Mouse (Mus musculus): ENCODE data around the gene Btk. TPM values are rescaled to one million over a fixed set of nuclear protein-coding genes. Genes with fewer than 3 reads are reported as not detected.
"Not testable (repeated sequence)": the region's sequence is repeated elsewhere in the genome, so short reads cannot be mapped to it uniquely, and the experiment has no call there.

Gene Btk
- polyA plus RNA-seq, 1 experiment = 0.79 TPM

DNA sequence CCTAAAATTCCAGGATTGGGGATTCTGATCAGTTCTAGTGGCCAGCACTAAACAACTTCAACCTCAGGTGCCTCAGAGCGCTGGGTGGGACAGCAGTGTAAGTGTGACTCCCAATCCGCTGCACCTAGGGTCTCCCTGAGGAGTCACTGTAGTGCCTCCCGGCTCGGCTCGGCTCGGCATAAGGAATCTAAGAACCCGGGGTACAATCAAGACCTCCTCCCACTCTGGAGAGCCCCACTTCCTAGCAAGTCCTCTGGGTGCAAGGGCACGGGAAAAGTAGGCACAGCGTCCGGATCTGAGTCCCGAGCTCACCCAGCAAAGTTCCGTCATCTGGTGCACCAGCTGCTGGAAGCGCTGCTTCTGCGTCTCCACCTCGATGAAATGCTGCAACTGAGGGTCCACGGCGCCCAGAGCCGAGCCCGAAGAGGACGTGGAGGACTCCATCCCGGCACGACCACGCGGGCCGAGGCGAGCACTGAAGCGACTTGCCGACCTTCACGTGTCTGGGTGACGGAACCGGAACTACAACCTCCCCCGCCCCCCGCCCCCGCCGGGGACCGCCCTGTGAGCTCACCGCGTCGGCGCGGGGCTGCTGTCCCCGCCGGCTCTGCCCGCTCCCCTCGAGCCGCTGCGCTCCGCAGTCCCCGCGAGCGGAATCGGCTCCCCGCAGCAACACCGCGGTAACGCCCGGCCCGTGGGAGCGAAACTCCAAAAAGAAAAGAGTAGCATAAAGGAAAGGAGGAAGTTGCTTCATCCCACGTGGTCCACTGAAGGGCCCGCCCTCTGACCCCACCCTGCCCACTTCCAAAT lies 42.0 kb downstream of the Btk start, which contains the start of gene Timm8a1:
Gene Timm8a1, minus strand, starts transcription at position 721 of the 810 bp plus-strand sequence.
- Histone ChIP-seq H3K27ac (replicated peaks; ENCODE audit: low read depth, low read length) (peak within 1 kb of the TSS; percentile 97), H3K4me1 (ENCODE audit: control insufficient read depth, insufficient read depth, insufficient read length, low read length) (no peaks in the 10 kb centered on the region), H3K4me3 (ENCODE audit: insufficient read depth, low read depth, low read length) (peak within 1 kb of the TSS; percentile 94)

DNA sequence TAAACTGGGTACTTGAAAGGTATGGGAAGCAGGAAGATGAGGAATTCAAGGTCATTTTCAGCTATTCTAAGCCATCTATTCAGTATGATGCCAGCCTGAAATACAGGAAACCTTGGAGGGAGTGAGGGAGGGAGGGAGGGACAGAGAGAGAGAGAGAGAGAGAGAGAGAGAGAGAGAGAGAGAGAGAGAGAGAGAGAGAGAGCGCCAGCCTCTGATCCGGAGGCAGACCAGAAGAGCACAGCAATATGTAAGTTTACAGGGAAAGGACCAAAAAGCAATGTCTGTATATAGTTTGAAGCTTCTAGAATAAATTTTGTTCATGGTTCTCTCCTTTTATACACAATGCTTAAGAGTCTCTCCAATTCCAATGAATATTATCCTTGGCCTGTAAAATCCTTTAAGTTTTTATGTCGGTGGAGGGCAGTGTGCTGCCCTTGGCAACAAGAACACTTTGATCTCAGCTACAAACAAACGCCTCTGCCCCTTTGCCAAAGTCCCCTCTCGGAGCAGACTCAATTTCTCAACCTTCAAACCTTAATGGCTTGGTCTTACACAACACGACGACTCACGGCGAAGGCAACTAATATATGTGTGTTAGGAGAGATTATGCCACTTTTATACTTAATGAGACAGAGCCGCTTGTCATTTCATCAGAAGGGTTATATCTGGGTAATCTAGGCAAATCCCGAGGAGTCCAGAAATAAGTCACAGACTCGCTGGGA lies 42.8 kb downstream of the Btk start:
- no peaks in the 10 kb centered on the region for H3K4me1 ChIP-seq (ENCODE audit: control insufficient read depth, insufficient read depth, insufficient read length, low read length)
- peak overlapping the region; percentile 94 for H3K4me3 ChIP-seq (ENCODE audit: insufficient read depth, low read depth, low read length)
- peak overlapping the region; percentile 70 for H3K27ac ChIP-seq (replicated peaks; ENCODE audit: low read depth, low read length)

DNA sequence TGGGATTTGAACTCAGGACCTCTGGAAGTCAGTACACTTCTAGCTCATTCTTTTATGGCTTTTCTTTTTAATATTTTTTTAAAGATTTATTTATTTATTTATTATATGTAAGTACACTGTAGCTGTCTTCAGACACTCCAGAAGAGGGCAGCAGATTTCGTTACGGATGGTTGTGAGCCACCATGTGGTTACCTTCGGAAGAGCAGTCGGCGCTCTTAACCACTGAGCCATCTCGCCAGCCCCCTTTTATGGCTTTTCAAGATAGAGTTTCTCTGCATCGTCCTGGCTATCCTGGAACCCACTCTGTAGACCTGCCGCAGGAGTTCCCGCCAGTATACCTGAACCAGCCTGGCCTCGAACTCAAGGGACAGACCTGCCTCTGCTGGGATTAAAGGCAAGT lies 43.6 kb downstream of the Btk start:
- not testable (repeated sequence) for H3K4me1 ChIP-seq (ENCODE audit: control insufficient read depth, insufficient read depth, insufficient read length, low read length); H3K27ac ChIP-seq (replicated peaks; ENCODE audit: low read depth, low read length); H3K4me3 ChIP-seq (ENCODE audit: insufficient read depth, low read depth, low read length)

DNA sequence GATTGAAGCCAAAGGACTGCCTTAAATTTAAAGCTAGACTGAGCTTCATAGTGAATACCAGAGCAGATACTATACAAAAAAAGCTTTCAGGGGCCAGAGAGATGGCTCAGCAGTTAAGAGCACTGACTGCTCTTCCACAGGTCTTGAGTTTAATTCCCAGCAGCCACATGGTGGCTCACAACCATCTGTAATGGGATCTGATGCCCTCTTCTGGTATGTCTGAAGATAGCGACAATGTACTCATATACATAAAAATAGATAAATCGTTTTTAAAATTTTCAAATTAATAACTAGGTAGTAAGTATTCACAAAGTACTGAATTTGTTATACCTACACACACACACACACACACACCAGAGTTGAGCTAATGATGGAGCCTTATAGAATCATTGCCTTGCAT lies 50.0 kb downstream of the Btk start:
- H3K4me1 ChIP-seq (ENCODE audit: control insufficient read depth, insufficient read depth, insufficient read length, low read length) = no peaks in the 10 kb centered on the region
- H3K27ac ChIP-seq (replicated peaks; ENCODE audit: low read depth, low read length) = no peak overlapping the region
- no peak overlapping the region for H3K4me3 ChIP-seq (ENCODE audit: insufficient read depth, low read depth, low read length)

DNA sequence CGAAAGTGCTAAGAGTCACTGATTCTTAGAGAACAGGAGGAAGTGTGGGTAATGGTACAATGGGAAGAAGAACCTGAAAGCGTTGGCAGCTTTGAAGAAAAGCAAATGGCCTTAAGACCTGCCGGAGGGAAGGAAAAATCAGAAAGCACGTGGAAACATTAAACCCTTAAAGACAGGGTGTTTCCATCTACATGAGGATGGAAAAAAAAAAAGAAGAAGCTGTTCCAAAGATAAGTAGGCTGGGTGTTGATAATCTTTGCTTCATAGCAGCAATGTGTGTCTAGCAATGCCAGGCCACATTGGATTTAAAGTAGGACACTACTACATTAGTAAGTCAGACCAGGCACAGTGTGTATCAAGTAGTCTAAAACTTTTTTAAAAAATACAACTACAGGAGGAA lies 58.1 kb downstream of the Btk start:
- Histone ChIP-seq H3K27ac (replicated peaks; ENCODE audit: low read depth, low read length) (no peak overlapping the region), H3K4me1 (ENCODE audit: control insufficient read depth, insufficient read depth, insufficient read length, low read length) (no peaks in the 10 kb centered on the region), H3K4me3 (ENCODE audit: insufficient read depth, low read depth, low read length) (no peak overlapping the region)

DNA sequence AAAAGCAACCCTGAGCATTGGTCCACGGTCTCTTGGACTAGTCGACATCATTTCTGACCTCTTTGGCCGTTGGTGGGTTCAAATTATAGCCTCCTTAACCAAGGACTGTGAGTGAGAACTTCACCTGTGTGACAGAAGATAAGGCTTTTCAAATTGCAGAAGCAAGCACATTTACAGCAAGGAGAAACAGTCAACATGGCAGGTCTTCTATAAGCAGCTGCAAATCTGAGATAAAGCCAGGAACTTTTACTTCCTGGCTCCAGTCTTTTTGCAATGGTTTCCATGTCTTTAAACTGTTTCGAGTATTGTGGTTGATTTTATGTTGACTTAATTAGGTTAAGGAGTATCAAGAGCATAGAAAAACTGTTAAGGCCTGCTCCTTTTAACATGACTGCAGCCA lies 59.6 kb downstream of the Btk start:
- Histone ChIP-seq H3K4me1 (ENCODE audit: control insufficient read depth, insufficient read depth, insufficient read length, low read length) (no peaks in the 10 kb centered on the region), H3K27ac (replicated peaks; ENCODE audit: low read depth, low read length) (no peak overlapping the region), H3K4me3 (ENCODE audit: insufficient read depth, low read depth, low read length) (no peak overlapping the region)

DNA sequence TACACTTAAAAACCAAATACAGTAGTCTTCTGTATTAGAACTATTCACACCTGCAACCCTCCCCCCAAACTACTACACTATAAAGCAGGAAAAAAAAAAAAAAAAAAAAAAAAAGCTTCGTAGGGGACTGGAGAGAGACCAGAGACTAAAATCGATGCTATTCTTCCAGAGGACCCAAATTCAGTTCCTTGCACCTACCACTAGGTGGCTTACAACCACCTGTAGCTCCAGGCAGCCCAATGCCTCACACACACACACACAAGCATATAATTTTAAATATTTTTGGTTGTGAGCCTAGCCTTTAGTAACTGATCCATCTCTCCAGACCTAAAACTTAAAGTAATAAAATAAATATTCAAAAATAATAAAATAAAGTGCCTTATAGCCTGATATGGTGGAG lies 73.9 kb downstream of the Btk start:
- no peak overlapping the region for H3K4me3 ChIP-seq (ENCODE audit: insufficient read depth, low read depth, low read length)
- H3K4me1 ChIP-seq (ENCODE audit: control insufficient read depth, insufficient read depth, insufficient read length, low read length) = no peaks in the 10 kb centered on the region
- H3K27ac ChIP-seq (replicated peaks; ENCODE audit: low read depth, low read length) = no peak overlapping the region

DNA sequence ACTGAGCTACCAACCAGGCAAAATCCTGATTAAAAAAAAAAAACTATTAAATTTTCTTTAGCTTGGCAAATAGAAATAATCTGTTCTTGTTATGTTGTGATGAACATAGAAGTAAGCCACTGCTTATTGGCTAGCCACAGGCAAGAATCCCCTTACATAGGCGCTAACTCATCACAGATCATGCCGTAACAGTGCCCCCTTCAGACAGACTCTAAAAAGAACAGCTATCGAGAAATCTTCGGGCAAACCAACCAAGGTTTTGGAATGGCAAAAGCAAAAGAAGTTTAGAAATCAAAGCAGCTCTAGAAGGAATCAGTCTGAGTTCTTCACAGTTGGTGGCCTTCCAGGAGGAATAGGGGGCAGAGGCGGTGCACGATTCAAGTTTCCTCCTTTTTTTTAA lies 75.4 kb downstream of the Btk start:
- H3K27ac ChIP-seq (replicated peaks; ENCODE audit: low read depth, low read length) = no peak overlapping the region
- H3K4me1 ChIP-seq (ENCODE audit: control insufficient read depth, insufficient read depth, insufficient read length, low read length) = no peaks in the 10 kb centered on the region
- no peak overlapping the region for H3K4me3 ChIP-seq (ENCODE audit: insufficient read depth, low read depth, low read length)

DNA sequence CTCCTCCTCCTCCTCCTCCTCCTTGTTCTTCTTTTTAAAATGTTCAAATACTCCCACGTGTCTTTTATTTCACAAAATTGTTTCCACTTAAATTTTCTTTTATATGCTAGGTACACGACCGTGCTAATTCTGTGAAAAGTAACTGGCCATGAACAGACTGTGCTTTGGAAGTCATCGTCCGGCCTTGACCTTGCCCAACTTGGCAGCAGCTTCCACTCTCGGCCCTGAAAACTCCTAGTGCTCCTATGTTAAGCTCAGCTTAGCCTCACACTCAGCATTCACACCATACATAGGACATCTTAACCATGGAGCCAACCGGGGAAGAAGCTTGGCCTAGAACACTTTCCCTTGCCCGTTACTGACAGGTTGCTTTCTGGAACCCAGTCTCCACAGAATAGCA lies 82.7 kb downstream of the Btk start:
- Histone ChIP-seq H3K4me1 (ENCODE audit: control insufficient read depth, insufficient read depth, insufficient read length, low read length) (no peaks in the 10 kb centered on the region), H3K27ac (replicated peaks; ENCODE audit: low read depth, low read length) (no peak overlapping the region), H3K4me3 (ENCODE audit: insufficient read depth, low read depth, low read length) (no peak overlapping the region)

Other genes with a start within 250 kb of the Btk start
- 0.29 and 0.40 TPM in 2 replicates for gene Drp2, start 179.0 kb downstream of the Btk start, polyA plus RNA-seq (2012; ENCODE audit: insufficient read depth, insufficient read length, missing spikeins)
- not detected in 2 replicates for gene Taf7l, start 107.1 kb downstream of the Btk start, polyA plus RNA-seq (2012; ENCODE audit: insufficient read depth, insufficient read length, missing spikeins)
- 54.9 and 72.7 TPM in 2 replicates for gene Timm8a1, start 41.7 kb downstream of the Btk start, polyA plus RNA-seq (2012; ENCODE audit: insufficient read depth, insufficient read length, missing spikeins)
- gene Rpl36a, start 2.1 kb upstream of the Btk start, polyA plus RNA-seq (2012; ENCODE audit: insufficient read depth, insufficient read length, missing spikeins) = 283 and 306 TPM in 2 replicates
- gene Gla, start 17.6 kb upstream of the Btk start, polyA plus RNA-seq (2012; ENCODE audit: insufficient read depth, insufficient read length, missing spikeins) = 3.0 and 5.2 TPM in 2 replicates
- gene Hnrnph2, start 17.6 kb upstream of the Btk start, polyA plus RNA-seq (2012; ENCODE audit: insufficient read depth, insufficient read length, missing spikeins) = 44.5 and 46.4 TPM in 2 replicates
- 0.40 and 0.67 TPM in 2 replicates for gene Armcx4, start 102.9 kb upstream of the Btk start, polyA plus RNA-seq (2012; ENCODE audit: insufficient read depth, insufficient read length, missing spikeins)
- 4.3 and 8.5 TPM in 2 replicates for gene Armcx1, start 134.4 kb upstream of the Btk start, polyA plus RNA-seq (2012; ENCODE audit: insufficient read depth, insufficient read length, missing spikeins)
- gene Armcx6, start 167.8 kb upstream of the Btk start, polyA plus RNA-seq (2012; ENCODE audit: insufficient read depth, insufficient read length, missing spikeins) = 0.67 TPM in 1 of 2 replicates, not detected in the other
- gene Armcx3, start 173.0 kb upstream of the Btk start, polyA plus RNA-seq (2012; ENCODE audit: insufficient read depth, insufficient read length, missing spikeins) = 11.7 and 16.5 TPM in 2 replicates
- 2.4 and 3.0 TPM in 2 replicates for gene Armcx2, start 225.7 kb upstream of the Btk start, polyA plus RNA-seq (2012; ENCODE audit: insufficient read depth, insufficient read length, missing spikeins)

Measured in brown adipose tissue, adult 24 weeks (tissue).